Mouse (Mus musculus) liver, postnatal 0 days (tissue): ENCODE results near the gene Grrp1. TPM values are rescaled to one million over a fixed set of nuclear protein-coding genes. Genes with fewer than 3 reads are reported as not detected.
A peak's percentile ranks its signal among the peaks of the same experiment; 100 is the strongest.

Experiments
- ATAC-seq: fragments of 200-750 bp; cut with Nextera tagmentation; 2 replicates; pipeline ENCODE4 v1.8.0; 2017; ENCODE audit warnings: mild to moderate bottlenecking, moderate library complexity
- DNase-seq: peaks from one replicate; pipeline ENCODE4 v3.0.0-alpha.2; 2016
- H3K27ac ChIP-seq: fragments of 300-500 bp; sonication (generic); 2 replicates; pipeline ENCODE4 v1.5.1; 2014; ENCODE audit warnings: antibody characterized with exemption, moderate library complexity, mild to moderate bottlenecking, low read depth
- H3K27me3 ChIP-seq: fragments of 300-500 bp; sonication (generic); 2 replicates; pipeline ENCODE4 v1.6.1; 2014; ENCODE audit warnings: low read length, control low read depth, mixed read lengths; ENCODE audit not compliant: insufficient read depth
- H3K36me3 ChIP-seq: fragments of 300-500 bp; sonication (generic); replicated peaks from 2 replicates; pipeline ENCODE4 v1.6.1; 2014; ENCODE audit warnings: mild to moderate bottlenecking, control low read depth, low read length, moderate library complexity, mixed read lengths; ENCODE audit not compliant: insufficient read depth
- H3K4me1 ChIP-seq: fragments of 300-500 bp; sonication (generic); 2 replicates; pipeline ENCODE4 v1.6.1; 2014; ENCODE audit warnings: antibody characterized with exemption, mild to moderate bottlenecking, control low read depth; ENCODE audit not compliant: insufficient read depth
- H3K4me2 ChIP-seq: fragments of 300-500 bp; sonication (generic); 2 replicates; pipeline ENCODE4 v1.6.1; 2014; ENCODE audit warnings: low read depth, mild to moderate bottlenecking, low read length, moderate library complexity, mixed read lengths
- H3K4me3 ChIP-seq: fragments of 300-500 bp; sonication (generic); 2 replicates; pipeline ENCODE4 v1.5.1; 2014; ENCODE audit warnings: low read depth, low read length
- H3K9ac ChIP-seq: fragments of 300-500 bp; sonication (generic); replicated peaks from 2 replicates; pipeline ENCODE4 v1.6.1; 2014; ENCODE audit warnings: mild to moderate bottlenecking, moderate library complexity
- H3K9me3 ChIP-seq: fragments of 300-500 bp; sonication (generic); 2 replicates; pipeline ENCODE4 v1.6.1; 2016; ENCODE audit warnings: mild to moderate bottlenecking, control low read depth, low read length, mixed read lengths
- CTCF ChIP-seq: sonication (generic); IDR thresholded peaks from 2 replicates; pipeline ENCODE4 v1.5.1; 2016; ENCODE audit warnings: antibody characterized with exemption, low read depth
- EP300 ChIP-seq: IDR thresholded peaks from 2 replicates; pipeline ENCODE4 v1.6.1; 2016; ENCODE audit warnings: antibody characterized with exemption, low read depth, mild to moderate bottlenecking
- WGBS: fragments of 180-500 bp; shearing (Covaris S2); extraction: QIAGEN DNeasy Blood & Tissue Kit; methylation state at CpG from one replicate; pipeline ENCODE4 v1.1.7; 2014; ENCODE audit not compliant: insufficient replicate concordance; 5-methylcytosine and 5-hydroxymethylcytosine counted together
- polyA plus RNA-seq: library from polyadenylated mRNA; unstranded; fragments of >200 nt; fragmentation: Nextera tagmentation; extraction: Ambion mirVana; gene quantifications from 2 replicates; pipeline ENCODE4 v1.2.1, GENCODE M21; 2015

Gene Grrp1
- polyA plus RNA-seq, 1 experiment from 2014 or later, result 1.4 TPM

DNA sequence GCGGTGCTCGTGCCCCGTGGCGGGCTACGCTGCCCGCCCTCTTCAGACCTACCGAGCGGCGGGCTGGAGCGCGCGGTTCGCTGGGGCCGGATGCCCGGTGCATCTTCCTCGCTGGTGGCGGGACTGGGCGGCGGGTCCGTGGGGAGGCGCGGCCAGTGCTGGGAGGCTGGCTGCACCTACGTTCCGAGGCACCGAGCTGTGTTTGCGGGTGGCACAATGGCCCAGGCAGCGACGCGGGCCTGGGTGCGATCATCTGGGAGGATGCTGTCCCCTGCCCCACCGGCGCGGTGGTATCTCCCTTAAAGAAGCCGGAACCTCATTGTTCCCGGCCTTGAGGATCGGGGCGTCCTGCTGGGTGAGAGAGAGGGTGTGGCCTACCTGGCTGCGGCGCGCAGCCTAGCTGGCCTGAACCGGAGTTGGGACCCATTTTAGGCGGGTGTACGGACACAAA lies 33.7 kb upstream of the Grrp1 start, which contains the start of gene Pdik1l:
TSS of gene Pdik1l (minus strand) at position 321 of the 451 bp plus-strand sequence.
- peak within 1 kb of the TSS; percentile 94 for H3K27ac ChIP-seq
- H3K4me3 ChIP-seq, result peak within 1 kb of the TSS; percentile 98
- H3K4me2 ChIP-seq, result peak within 1 kb of the TSS; percentile 97
- peaks cover 25% of the 10 kb centered on the region for H3K4me1 ChIP-seq
- under 1% methylated on average over 30 of the region's 43 CpGs for WGBS
- H3K9ac ChIP-seq, result peak within 1 kb of the TSS; percentile 98
- DNase-seq (peak; percentile 82), ATAC-seq (peak; percentile 72)
- no peak for TF ChIP-seq EP300
- no peak for TF ChIP-seq CTCF
- peaks cover 18% of the 10 kb centered on the region for H3K36me3 ChIP-seq
- peaks cover 5% of the 10 kb centered on the region; the same call in 1 of the 2 replicates for H3K27me3 ChIP-seq
- no peaks in the 10 kb centered on the region for H3K9me3 ChIP-seq

DNA sequence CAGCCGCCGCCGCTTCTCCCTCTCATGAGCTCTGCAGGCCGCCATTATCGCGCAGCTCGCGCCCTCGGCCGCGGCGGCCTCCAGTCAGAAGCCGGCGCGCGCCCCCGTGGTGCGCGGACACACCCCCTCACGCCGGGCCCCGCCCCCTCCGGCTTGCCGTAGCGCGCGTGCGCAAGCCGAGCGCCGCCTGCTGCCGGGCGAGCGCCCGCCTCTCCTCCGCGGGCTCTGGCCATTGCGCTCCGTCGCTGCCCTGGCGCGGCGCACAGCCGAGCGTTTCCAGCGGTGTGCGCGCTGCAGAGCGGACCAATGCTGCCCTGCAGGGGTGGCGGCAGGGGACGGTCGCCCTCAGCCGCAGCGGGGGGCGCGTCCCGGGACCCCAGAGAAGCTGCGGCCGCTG lies 33.3 kb upstream of the Grrp1 start:
- Histone ChIP-seq H3K9me3 (no peaks in the 10 kb centered on the region), H3K4me2 (peak overlapping the region; percentile 97), H3K27me3 (0 out of 2 replicates have a peak, but pooled peaks cover under 1% of the 10 kb centered on the region), H3K4me3 (peak overlapping the region; percentile 98), H3K9ac (peak overlapping the region; percentile 98), H3K4me1 (peaks cover 25% of the 10 kb centered on the region), H3K27ac (peak overlapping the region; percentile 94), H3K36me3 (peaks cover 22% of the 10 kb centered on the region)
- TF ChIP-seq EP300 (no peak), CTCF (peak; percentile 48)
- ATAC-seq (peak; percentile 92), DNase-seq (peak; percentile 98)
- 0% methylated on average over 34 of the region's 59 CpGs for WGBS

GRCm38 (mm10) chr4:134286226-134287167 lies 32.6 kb upstream of the Grrp1 start:
- ATAC-seq (peak; percentile 22), DNase-seq (peak; percentile 57)
- Histone ChIP-seq H3K4me3 (peak overlapping the region; percentile 98), H3K9me3 (no peaks in the 10 kb centered on the region), H3K27ac (peak overlapping the region; percentile 86), H3K27me3 (no peaks in the 10 kb centered on the region), H3K9ac (peak overlapping the region; percentile 98), H3K4me2 (peak overlapping the region; percentile 97), H3K36me3 (peaks cover 28% of the 10 kb centered on the region), H3K4me1 (peaks cover 25% of the 10 kb centered on the region)
- no peak for TF ChIP-seq CTCF
- no peak for TF ChIP-seq EP300
- under 1% methylated on average over 53 of the region's 59 CpGs for WGBS

- ATAC-seq, result no peak
- peak; percentile 67 for DNase-seq
Observed at GRCm38 (mm10) chr4:134284942-134285341, 31.0 kb upstream of the Grrp1 start.

DNA sequence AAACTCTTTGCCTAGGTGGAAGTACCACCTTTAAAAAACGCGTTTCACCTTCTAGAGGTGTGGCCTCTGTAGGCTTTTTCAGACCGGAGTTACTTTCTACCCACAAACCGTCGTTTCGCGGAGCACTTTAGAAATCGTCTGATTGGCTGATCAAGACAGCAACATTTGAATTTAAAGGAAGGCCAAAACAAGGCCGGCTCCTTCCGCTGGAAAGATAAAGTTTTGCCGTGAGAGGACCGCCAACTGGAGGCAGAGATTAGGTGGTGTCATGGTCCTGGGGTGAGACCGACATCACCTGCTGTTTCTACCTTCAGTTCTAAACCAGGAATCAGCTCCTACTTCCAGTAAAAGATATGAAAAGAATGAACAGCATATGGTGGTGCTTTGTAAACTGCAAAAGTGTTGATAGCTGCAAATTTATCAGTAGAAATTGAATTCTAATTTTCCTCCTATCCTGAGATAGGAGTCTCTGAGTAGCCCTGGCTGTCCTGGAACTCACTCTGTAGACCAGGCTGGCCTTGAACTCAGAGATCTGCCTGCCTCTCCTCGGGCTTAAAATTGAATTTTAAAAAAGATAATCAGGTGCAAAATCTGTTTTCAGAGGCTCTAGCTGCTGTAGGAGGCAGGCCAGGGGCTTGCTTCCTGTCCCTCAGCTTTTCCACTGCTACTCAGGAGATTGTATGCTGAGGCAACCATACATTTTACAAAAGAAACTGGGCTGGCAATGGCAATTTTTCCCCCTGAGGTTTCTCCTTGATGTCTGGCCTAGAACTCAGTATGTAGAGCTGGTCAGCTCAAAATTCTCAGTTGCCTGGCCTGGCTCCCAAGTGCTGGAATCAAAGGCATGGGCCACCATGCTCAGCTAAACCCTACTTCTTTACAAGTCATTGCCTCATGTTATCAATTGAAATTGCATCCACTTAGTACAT lies 19.8 kb upstream of the Grrp1 start:
- DNase-seq (peak; percentile 73), ATAC-seq (peak; percentile 92)
- Histone ChIP-seq H3K9me3 (no peaks in the 10 kb centered on the region), H3K9ac (peak overlapping the region; percentile 40), H3K27ac (peak overlapping the region; percentile 87), H3K4me1 (peaks cover 14% of the 10 kb centered on the region), H3K4me3 (peak overlapping the region; percentile 40), H3K27me3 (no peaks in the 10 kb centered on the region), H3K4me2 (peak overlapping the region; percentile 70), H3K36me3 (peaks cover 28% of the 10 kb centered on the region)
- 4% methylated on average over 14 of the region's 14 CpGs for WGBS
- TF ChIP-seq CTCF (no peak), EP300 (peak; percentile 90)

More at GRCm38 (mm10) chr4:134284942-134285341, 31.0 kb upstream of the Grrp1 start:
- H3K9ac ChIP-seq, result no peak overlapping the region
- peak overlapping the region; percentile 97; the same call in 1 of the 2 replicates for H3K4me2 ChIP-seq
- peak overlapping the region; percentile 39; the same call in 1 of the 2 replicates for H3K27ac ChIP-seq
- peaks cover 37% of the 10 kb centered on the region for H3K36me3 ChIP-seq
- no peaks in the 10 kb centered on the region for H3K27me3 ChIP-seq
- H3K4me1 ChIP-seq, result peaks cover 25% of the 10 kb centered on the region
- no peak overlapping the region for H3K4me3 ChIP-seq
- H3K9me3 ChIP-seq, result no peaks in the 10 kb centered on the region
- TF ChIP-seq EP300 (no peak), CTCF (no peak)
- 56% methylated on average over 2 of the region's 2 CpGs for WGBS
